Mouse (Mus musculus): ENCODE measurements at regions not wholly inside any gene's neighbourhood (a gene's known extent, or its start where the extent isn't known, plus 50 kb on each side); places are given as distances from the start of the nearest gene placed in this dataset.
"Not testable (repeated sequence)": the region's sequence is repeated elsewhere in the genome, so short reads cannot be mapped to it uniquely, and the experiment has no call there.

- DNase-seq (ENCODE audit: low spot score) = no peak
These were observed 339.8 kb upstream of the Rgs17 start for GRCm38 (mm10) chr10:6262029-6262428.

GRCm38 (mm10) chr10:6265662-6266061 is 343.5 kb upstream of the Rgs17 start:
- DNase-seq (ENCODE audit: low spot score) = no peak

- DNase-seq (ENCODE audit: low spot score) = no peak
These were observed 369.2 kb upstream of the Rgs17 start for GRCm38 (mm10) chr10:6291388-6291787.

GRCm38 (mm10) chr10:6296621-6297020 is 374.4 kb upstream of the Rgs17 start:
- no peak for DNase-seq (ENCODE audit: low spot score)

- peak; percentile 5 for DNase-seq (ENCODE audit: low spot score)
These were observed 375.6 kb upstream of the Rgs17 start for GRCm38 (mm10) chr10:6297796-6298195.

- DNase-seq (ENCODE audit: low spot score) = no peak
These were observed 376.5 kb upstream of the Rgs17 start for GRCm38 (mm10) chr10:6298682-6299081.

GRCm38 (mm10) chr10:6301514-6301913 is 379.3 kb upstream of the Rgs17 start:
- DNase-seq (ENCODE audit: low spot score) = no peak

GRCm38 (mm10) chr10:6309351-6309750 is 387.2 kb upstream of the Rgs17 start:
- DNase-seq (ENCODE audit: low spot score) = no peak

- DNase-seq (ENCODE audit: low spot score) = no peak
These were observed 416.7 kb upstream of the Oprm1 start for GRCm38 (mm10) chr10:6341572-6341971.

- DNase-seq (ENCODE audit: low spot score) = not testable (repeated sequence)
These were observed 409.1 kb upstream of the Oprm1 start for GRCm38 (mm10) chr10:6349216-6349615.

- DNase-seq (ENCODE audit: low spot score) = no peak
These were observed 392.1 kb upstream of the Oprm1 start for GRCm38 (mm10) chr10:6366182-6366581.

- no peak for DNase-seq (ENCODE audit: low spot score)
These were observed 386.6 kb upstream of the Oprm1 start for GRCm38 (mm10) chr10:6371666-6372065.

- not testable (repeated sequence) for DNase-seq (ENCODE audit: low spot score)
These were observed 340.8 kb upstream of the Oprm1 start for GRCm38 (mm10) chr10:6417336-6418105.

- DNase-seq (ENCODE audit: low spot score) = not testable (repeated sequence)
These were observed 340.1 kb upstream of the Oprm1 start for GRCm38 (mm10) chr10:6418234-6418633.

GRCm38 (mm10) chr10:6465824-6466223 is 292.5 kb upstream of the Oprm1 start:
- peak; percentile 34 for DNase-seq (ENCODE audit: low spot score)

- no peak for DNase-seq (ENCODE audit: low spot score)
These were observed 278.0 kb upstream of the Oprm1 start for GRCm38 (mm10) chr10:6480350-6480749.

- no peak for DNase-seq (ENCODE audit: low spot score)
These were observed 269.7 kb upstream of the Oprm1 start for GRCm38 (mm10) chr10:6488605-6489004.

- DNase-seq (ENCODE audit: low spot score) = no peak
These were observed 265.6 kb upstream of the Oprm1 start for GRCm38 (mm10) chr10:6492694-6493093.

- DNase-seq (ENCODE audit: low spot score) = no peak
These were observed 263.2 kb upstream of the Oprm1 start for GRCm38 (mm10) chr10:6495081-6495480.

GRCm38 (mm10) chr10:6514269-6514668 is 244.0 kb upstream of the Oprm1 start:
- DNase-seq (ENCODE audit: low spot score) = no peak

- DNase-seq (ENCODE audit: low spot score) = no peak
These were observed 195.8 kb upstream of the Oprm1 start for GRCm38 (mm10) chr10:6562516-6562915.

GRCm38 (mm10) chr10:6578616-6579015 is 179.7 kb upstream of the Oprm1 start:
- DNase-seq (ENCODE audit: low spot score) = no peak

GRCm38 (mm10) chr10:6585821-6586220 is 172.5 kb upstream of the Oprm1 start:
- not testable (repeated sequence) for DNase-seq (ENCODE audit: low spot score)

- no peak for DNase-seq (ENCODE audit: low spot score)
These were observed 168.1 kb upstream of the Oprm1 start for GRCm38 (mm10) chr10:6590211-6590610.

All from embryo, embryonic 10 days (tissue).